Mouse (Mus musculus): ENCODE measurements around the gene Il1rapl1. TPM values are rescaled to one million over a fixed set of nuclear protein-coding genes. Genes with fewer than 3 reads are reported as not detected.

Il1rapl1 gene
- polyA plus RNA-seq, 1 experiment = not detected

- Histone ChIP-seq H3K4me3 (ENCODE audit: low read depth, low read length) (no peak overlapping the region), H3K27ac (ENCODE audit: insufficient read depth, low read depth, low read length) (no peak overlapping the region), H3K36me3 (ENCODE audit: control insufficient read depth, insufficient read depth, low read length) (no peaks in the 10 kb centered on the region), H3K4me1 (ENCODE audit: control insufficient read depth, insufficient read depth, insufficient read length, low read length) (no peaks in the 10 kb centered on the region), H3K27me3 (ENCODE audit: control insufficient read depth, insufficient read depth, low read length) (no peaks in the 10 kb centered on the region)
- no peak for TF ChIP-seq CTCF (IDR thresholded peaks at IDR 0.05; ENCODE audit: extremely low read depth, insufficient read length, insufficient replicate concordance, low read depth, low read length)
- TF ChIP-seq POLR2A (IDR thresholded peaks at IDR 0.05; ENCODE audit: low read depth, low read length) = no peak
- 36% methylated on average over 2 of the region's 2 CpGs for WGBS
Measured at GRCm38 (mm10) chrX:88112254-88112653, 3.2 kb downstream of the Il1rapl1 start.

- no peak for TF ChIP-seq CTCF (IDR thresholded peaks at IDR 0.05; ENCODE audit: extremely low read depth, insufficient read length, insufficient replicate concordance, low read depth, low read length)
- TF ChIP-seq POLR2A (IDR thresholded peaks at IDR 0.05; ENCODE audit: low read depth, low read length) = no peak
- Histone ChIP-seq H3K27ac (ENCODE audit: insufficient read depth, low read depth, low read length) (no peak overlapping the region), H3K36me3 (ENCODE audit: control insufficient read depth, insufficient read depth, low read length) (no peaks in the 10 kb centered on the region), H3K4me3 (ENCODE audit: low read depth, low read length) (no peak overlapping the region), H3K27me3 (ENCODE audit: control insufficient read depth, insufficient read depth, low read length) (no peaks in the 10 kb centered on the region), H3K4me1 (ENCODE audit: control insufficient read depth, insufficient read depth, insufficient read length, low read length) (no peaks in the 10 kb centered on the region)
- WGBS = 78% methylated on average over 2 of the region's 2 CpGs
Measured at GRCm38 (mm10) chrX:88109733-88110132, 5.7 kb downstream of the Il1rapl1 start.

- no peaks in the 10 kb centered on the region for H3K27me3 ChIP-seq (ENCODE audit: control insufficient read depth, insufficient read depth, low read length)
- H3K4me1 ChIP-seq (ENCODE audit: control insufficient read depth, insufficient read depth, insufficient read length, low read length) = no peaks in the 10 kb centered on the region
- no peaks in the 10 kb centered on the region for H3K36me3 ChIP-seq (ENCODE audit: control insufficient read depth, insufficient read depth, low read length)
- no peak overlapping the region for H3K4me3 ChIP-seq (ENCODE audit: low read depth, low read length)
- H3K27ac ChIP-seq (ENCODE audit: insufficient read depth, low read depth, low read length) = no peak overlapping the region
- TF ChIP-seq POLR2A (IDR thresholded peaks at IDR 0.05; ENCODE audit: low read depth, low read length) = no peak
- no peak for TF ChIP-seq CTCF (IDR thresholded peaks at IDR 0.05; ENCODE audit: extremely low read depth, insufficient read length, insufficient replicate concordance, low read depth, low read length)
Measured at GRCm38 (mm10) chrX:88093936-88094569, 21.4 kb downstream of the Il1rapl1 start.

- WGBS = 57% methylated on average over 2 of the region's 2 CpGs
- TF ChIP-seq CTCF (IDR thresholded peaks at IDR 0.05; ENCODE audit: extremely low read depth, insufficient read length, insufficient replicate concordance, low read depth, low read length) (no peak), POLR2A (IDR thresholded peaks at IDR 0.05; ENCODE audit: low read depth, low read length) (no peak)
- no peaks in the 10 kb centered on the region for H3K36me3 ChIP-seq (ENCODE audit: control insufficient read depth, insufficient read depth, low read length)
Measured at GRCm38 (mm10) chrX:88089873-88090272, 25.6 kb downstream of the Il1rapl1 start.

GRCm38 (mm10) chrX:88072741-88073419, 42.6 kb downstream of the Il1rapl1 start:
- WGBS = 44% methylated on average over 7 of the region's 7 CpGs
- Histone ChIP-seq H3K4me3 (ENCODE audit: low read depth, low read length) (no peak overlapping the region), H3K36me3 (ENCODE audit: control insufficient read depth, insufficient read depth, low read length) (no peaks in the 10 kb centered on the region), H3K27ac (ENCODE audit: insufficient read depth, low read depth, low read length) (no peak overlapping the region), H3K4me1 (ENCODE audit: control insufficient read depth, insufficient read depth, insufficient read length, low read length) (no peaks in the 10 kb centered on the region), H3K27me3 (ENCODE audit: control insufficient read depth, insufficient read depth, low read length) (no peaks in the 10 kb centered on the region)
- TF ChIP-seq POLR2A (IDR thresholded peaks at IDR 0.05; ENCODE audit: low read depth, low read length) (no peak), CTCF (IDR thresholded peaks at IDR 0.05; ENCODE audit: extremely low read depth, insufficient read length, insufficient replicate concordance, low read depth, low read length) (no peak)

More at GRCm38 (mm10) chrX:88089873-88090272, 25.6 kb downstream of the Il1rapl1 start:
- Histone ChIP-seq H3K4me3 (ENCODE audit: low read depth, low read length) (no peak overlapping the region), H3K4me1 (ENCODE audit: control insufficient read depth, insufficient read depth, insufficient read length, low read length) (no peaks in the 10 kb centered on the region), H3K27ac (ENCODE audit: insufficient read depth, low read depth, low read length) (no peak overlapping the region), H3K27me3 (ENCODE audit: control insufficient read depth, insufficient read depth, low read length) (no peaks in the 10 kb centered on the region)

GRCm38 (mm10) chrX:88070368-88070767, 45.1 kb downstream of the Il1rapl1 start:
- TF ChIP-seq CTCF (IDR thresholded peaks at IDR 0.05; ENCODE audit: extremely low read depth, insufficient read length, insufficient replicate concordance, low read depth, low read length) (no peak), POLR2A (IDR thresholded peaks at IDR 0.05; ENCODE audit: low read depth, low read length) (no peak)
- 65% methylated on average over 3 of the region's 3 CpGs for WGBS
- Histone ChIP-seq H3K36me3 (ENCODE audit: control insufficient read depth, insufficient read depth, low read length) (no peaks in the 10 kb centered on the region), H3K27me3 (ENCODE audit: control insufficient read depth, insufficient read depth, low read length) (no peaks in the 10 kb centered on the region), H3K4me3 (ENCODE audit: low read depth, low read length) (no peak overlapping the region), H3K27ac (ENCODE audit: insufficient read depth, low read depth, low read length) (no peak overlapping the region), H3K4me1 (ENCODE audit: control insufficient read depth, insufficient read depth, insufficient read length, low read length) (no peaks in the 10 kb centered on the region)

- Histone ChIP-seq H3K36me3 (ENCODE audit: control insufficient read depth, insufficient read depth, low read length) (no peaks in the 10 kb centered on the region), H3K4me3 (ENCODE audit: low read depth, low read length) (no peak overlapping the region), H3K27ac (ENCODE audit: insufficient read depth, low read depth, low read length) (no peak overlapping the region), H3K4me1 (ENCODE audit: control insufficient read depth, insufficient read depth, insufficient read length, low read length) (no peaks in the 10 kb centered on the region), H3K27me3 (ENCODE audit: control insufficient read depth, insufficient read depth, low read length) (no peaks in the 10 kb centered on the region)
- TF ChIP-seq CTCF (IDR thresholded peaks at IDR 0.05; ENCODE audit: extremely low read depth, insufficient read length, insufficient replicate concordance, low read depth, low read length) (no peak), POLR2A (IDR thresholded peaks at IDR 0.05; ENCODE audit: low read depth, low read length) (no peak)
- WGBS = 90% methylated on average over 1 of the region's 1 CpGs
Measured at GRCm38 (mm10) chrX:88043556-88043955, 71.9 kb downstream of the Il1rapl1 start.

Measured in small intestine, adult 2 months (tissue).